Mouse (Mus musculus): Measurements from ENCODE around the gene Cck.
A peak's percentile ranks its signal among the peaks of the same experiment; 100 is the strongest.

Cck gene

DNA sequence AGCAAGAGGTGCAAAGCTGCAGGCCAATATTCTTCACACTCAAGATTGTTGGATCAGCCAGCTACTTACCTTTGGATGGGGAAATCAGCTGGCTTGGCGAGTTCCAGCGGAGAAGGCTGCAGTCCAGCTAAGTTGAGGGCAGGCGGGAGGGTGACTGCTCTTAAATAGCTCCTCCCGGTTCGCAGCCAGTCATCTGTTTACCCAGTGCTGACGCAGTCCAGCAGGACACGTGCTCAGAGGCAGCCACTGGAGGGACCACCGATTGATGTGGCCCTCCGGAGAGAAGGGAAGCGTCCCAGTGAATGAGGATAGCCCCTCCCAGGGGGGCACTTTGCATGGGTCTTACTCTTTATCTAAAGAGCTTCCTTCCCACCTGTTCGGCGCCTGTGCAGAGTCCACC is at the start of gene Cck:
Gene Cck (minus strand): TSS at position 166 of the 400 bp plus-strand sequence.
- DNase-seq, result no peak

DNA sequence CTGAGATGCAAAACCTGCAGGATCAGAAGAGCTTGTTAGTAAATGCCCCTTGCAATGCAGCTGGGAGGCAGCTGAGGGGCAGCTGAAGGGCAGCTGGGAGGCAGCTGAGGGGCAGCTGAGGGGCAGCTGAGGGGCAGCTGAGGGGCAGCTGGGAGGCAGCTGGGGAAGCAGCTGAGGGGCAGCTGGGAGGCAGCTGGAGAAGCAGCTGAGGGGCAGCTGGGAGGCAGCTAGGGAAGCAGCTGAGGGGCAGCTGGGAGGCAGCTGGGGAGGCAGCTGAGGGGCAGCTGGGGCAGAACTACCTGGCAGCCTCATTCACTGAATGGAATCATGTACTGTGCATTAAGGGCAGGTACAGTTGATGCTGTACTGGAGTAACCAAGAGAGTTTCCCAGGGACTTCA is 46.0 kb upstream of the Cck start:
- no peak for DNase-seq

DNA sequence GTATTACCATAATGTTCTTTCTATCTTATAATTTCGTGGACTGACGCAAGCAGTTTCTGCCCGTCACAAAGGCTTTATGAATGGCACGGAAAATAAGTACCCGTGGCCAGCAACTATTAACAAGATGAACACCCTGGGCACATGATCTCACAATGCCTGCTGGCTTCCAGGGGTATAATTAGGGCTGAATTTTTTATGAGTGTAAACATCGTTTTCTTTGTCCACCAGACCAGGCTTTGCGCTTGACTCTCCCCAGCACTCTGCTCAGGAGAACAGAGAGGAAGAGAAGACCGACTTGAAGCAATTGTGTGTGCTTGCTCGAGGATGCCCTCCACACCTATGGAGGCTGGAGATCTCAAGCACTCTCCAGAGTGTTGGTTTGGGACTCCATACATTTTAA is 37.1 kb upstream of the Cck start:
- DNase-seq, result no peak

DNA sequence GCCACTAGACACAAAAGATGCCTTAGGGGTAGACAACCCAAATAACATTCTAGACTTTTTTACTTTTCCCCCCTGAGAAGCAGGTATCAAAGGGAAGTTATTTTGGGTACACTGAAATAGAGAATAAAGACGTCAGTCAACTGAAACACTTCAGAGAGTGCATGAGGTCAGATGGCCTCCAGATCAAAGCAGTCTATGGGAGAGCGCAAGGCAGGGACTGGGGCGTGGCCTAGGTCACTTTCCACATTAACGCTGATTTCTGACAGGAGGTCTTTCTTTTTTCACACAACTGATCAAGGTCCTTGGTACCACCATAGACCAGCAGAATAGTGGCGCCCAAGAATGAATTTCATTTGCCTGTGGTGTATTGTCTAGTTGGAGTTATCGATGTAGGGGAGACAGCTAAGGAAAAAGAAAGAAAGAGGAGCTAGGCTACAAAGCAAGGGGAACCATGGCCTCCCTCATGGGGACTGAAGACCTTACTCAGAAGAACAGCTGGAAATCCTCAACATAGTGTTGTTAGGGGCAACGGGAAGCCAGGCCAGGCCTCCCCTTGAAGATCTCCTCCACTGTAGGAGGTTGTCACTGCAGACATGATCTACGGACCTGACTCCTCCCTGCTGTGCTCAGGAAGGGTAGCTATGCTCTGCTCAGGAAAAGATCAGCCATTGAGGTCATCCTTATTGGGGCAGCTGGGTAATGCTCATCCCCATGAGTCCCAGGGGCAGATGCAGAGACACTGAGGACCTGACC is 33.3 kb upstream of the Cck start:
- no peak for DNase-seq

DNA sequence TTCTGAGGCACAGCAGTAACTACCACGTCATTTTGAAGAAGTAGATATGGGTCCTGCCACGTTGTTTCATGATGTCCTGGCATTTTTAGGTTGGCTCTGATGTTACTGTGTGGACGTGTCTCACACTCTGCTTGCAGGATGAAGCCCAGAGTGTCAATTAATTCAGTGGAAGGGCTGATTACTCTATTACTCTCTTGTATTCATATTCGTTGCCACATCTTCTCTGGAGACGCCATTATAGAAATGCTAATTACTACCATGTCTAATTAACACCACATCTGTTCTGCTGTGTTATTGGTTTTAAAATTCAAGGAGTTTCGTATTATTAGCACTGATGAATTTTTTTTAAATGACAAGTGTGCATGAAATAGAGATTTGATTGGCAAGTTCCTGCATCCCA is 30.7 kb upstream of the Cck start:
- DNase-seq, result no peak

DNA sequence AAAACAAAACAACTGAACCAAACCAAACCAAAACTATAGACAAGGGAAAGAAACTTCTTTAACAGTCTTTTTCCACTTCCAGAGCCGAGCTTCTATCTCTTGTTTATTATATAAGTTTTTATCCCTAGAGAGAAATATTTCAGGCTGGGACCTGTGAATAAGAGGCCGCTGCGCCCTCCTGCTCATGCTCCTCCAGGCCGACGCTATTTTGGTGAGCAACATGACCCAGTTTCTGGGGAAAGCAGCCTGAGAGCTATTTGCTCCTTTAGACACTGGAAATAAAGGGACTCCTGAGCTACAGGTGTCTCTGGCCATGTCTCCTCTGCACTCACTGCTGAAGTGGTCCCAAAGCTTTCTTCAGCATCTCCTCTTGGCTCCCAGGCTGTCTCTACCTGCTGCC is 24.6 kb upstream of the Cck start:
- no peak for DNase-seq

DNA sequence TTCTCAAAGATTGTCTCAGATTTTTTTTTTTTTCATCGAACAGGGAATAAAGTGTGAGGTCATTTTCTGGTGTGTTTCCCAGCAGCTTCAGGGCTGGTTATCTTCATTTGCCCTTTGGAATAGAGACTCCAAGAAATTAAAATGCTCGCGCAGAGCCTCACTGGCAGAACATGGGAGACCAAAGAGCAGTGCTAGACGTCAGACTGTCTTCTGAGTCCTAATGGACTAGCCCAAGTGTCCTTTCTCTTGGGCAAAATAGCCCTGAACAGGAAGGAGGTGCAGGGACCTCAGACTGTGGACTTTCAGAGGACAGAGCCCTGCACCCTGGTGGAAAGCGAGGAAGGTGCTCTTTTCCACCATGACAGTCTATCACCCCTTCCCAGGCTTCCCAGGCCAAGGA is 19.0 kb upstream of the Cck start:
- no peak for DNase-seq

DNA sequence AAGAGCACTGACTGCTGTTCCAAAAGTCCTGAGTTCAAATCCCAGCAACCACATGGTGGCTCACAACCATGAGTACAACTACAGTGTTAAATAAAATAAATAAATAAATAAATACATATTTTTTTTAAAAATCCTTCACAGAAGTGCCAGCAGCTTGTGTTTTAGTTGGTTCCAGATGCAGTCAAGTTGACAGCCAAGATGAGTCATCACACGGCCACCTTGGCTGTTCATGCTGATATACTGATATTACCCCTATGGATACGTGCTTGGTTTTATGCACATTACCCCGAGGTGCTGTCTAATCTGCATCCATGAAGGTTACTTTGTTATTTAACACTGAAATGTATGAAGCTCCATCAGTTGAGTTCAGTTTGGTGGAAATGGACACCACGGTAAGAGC is 16.4 kb upstream of the Cck start:
- DNase-seq, result no peak

DNA sequence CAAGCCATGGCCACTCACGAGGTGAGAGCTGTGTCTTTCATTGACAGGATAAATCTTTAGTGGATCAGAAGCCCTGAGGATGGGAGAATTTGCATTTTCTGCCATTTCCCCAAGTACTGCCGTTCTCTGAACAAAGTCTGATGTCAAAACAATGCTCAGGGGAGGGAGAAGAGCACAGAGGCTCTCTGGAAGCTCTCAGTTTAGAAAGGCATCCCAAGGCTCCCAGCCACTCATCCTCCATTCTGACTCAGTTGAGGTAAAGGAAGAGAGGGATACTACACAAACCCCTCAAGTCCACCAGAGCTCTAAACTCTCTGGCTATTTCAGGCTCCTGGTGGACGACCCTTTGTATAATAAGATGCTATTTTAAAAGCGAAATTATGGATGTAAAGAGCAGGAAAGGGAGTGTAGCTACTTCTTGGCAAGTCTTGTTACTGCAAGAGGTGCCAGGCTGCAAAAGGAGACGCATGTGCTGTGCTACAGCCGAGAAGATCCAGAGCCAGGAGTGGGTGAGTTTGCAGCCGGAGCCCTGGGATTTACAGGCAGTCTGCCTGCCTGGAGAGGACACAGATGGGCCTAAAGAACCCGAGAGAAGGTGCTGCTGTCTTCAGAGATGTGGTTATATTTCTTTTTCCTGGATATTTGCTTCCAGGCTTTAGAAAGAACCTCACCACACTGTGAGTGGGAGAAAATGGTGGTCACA is 11.1 kb upstream of the Cck start:
- no peak for DNase-seq

DNA sequence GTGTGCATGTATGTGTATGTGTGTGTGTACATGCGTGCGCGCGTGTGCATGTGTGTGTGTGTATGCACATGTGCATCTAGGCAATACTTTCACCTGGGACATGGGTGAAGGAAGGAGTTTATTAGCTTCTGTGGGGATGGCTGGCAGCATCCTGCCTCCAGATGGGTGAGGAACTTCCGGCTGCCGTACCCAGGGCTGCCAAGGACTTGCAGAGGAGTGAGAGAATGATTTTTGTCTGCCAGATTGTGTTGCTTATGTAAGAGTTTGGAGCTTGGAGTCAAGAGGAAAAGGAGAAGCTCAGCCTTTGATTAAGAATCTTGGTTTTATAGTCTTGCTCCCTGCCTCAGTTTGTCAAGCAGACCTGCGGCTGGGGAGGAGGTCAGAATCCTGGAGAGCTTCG is 9.9 kb upstream of the Cck start:
- no peak for DNase-seq

DNA sequence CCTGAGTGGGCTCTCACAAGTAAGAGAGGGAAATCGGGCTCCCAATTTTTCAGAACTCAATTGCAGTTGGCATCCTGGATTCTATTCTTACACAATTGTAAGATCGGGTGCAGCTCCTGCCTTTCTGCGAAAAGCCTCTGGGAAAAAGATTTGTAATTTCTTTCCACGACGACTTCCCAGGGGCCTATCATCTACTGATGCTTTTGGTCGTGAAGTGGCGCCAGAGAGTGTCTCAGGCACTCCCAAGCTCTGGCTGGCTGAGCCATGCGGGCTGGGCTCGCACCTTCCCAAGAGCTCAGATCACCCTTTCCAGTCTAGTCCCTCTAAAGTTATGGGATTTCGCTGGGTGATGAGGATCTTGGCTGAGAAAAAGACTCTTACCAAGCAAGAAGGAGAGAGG is 608 bp upstream of the Cck start:
- no peak for DNase-seq

DNA sequence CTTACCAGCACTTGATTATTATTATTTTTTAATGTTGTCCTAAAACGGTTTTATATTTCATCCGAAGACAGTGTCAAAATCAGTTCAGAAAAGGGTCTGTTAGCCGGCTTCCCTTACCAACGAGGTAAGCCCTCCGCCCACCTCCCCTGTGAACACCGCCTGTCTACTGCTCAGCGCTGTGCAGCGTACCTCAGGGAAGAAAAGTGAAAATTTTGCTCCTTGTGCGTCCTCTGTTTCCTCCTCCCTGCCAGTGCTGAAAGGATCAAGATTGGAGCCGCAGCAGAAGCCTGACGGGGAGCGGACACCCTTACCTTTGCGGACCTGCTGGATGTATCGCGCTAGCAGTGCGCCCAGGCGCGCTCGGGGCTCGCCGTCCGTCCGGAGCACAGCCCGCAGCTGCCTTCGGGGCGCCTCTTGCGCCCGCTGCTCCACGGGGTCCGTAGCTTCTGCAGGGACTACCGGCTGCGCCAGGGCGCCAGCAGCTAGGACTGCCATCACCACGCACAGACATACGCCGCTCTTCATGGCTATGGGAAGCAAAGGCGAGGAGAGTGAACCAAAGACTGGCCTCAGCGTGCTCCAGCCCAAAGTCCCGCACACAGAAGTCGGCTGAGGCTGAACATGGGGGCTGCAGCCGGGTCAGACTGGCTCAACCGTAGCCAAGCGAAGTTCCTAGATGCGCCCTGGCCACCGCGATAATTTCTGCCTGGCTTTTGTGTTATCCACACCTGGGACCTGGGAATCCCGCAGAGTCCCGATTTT is 1.3 kb downstream of the Cck start:
- DNase-seq, result no peak

DNA sequence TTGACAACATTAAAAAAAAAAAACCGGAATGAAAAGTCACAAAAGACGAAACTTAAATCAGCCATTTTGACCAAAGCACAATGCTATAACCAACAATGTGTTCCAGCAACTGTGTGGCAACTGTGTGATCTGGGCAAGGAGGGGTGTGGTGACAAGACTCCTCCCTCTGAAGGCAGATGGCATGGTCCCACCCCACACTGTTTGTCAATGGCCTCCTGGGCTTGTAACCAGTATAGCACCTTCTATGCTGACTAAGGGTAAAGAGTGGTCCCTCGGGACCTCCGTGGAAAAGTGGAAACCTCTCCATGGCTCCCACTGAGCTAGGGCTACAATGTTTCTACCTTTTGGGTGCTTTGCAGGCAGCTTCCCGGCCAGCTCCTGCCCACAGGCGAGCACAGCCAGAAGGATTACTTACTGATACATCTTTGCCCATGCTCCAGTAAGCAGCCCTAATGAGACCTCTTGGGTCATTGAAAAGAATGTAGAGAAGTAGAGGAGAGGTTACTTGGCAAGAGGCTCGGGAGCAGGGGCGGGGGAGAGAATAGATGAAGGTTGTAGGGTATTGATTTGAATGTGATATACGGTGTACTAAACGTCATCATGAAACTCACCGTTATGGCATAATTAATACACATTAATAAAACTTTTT is 3.8 kb downstream of the Cck start:
- no peak for DNase-seq

DNA sequence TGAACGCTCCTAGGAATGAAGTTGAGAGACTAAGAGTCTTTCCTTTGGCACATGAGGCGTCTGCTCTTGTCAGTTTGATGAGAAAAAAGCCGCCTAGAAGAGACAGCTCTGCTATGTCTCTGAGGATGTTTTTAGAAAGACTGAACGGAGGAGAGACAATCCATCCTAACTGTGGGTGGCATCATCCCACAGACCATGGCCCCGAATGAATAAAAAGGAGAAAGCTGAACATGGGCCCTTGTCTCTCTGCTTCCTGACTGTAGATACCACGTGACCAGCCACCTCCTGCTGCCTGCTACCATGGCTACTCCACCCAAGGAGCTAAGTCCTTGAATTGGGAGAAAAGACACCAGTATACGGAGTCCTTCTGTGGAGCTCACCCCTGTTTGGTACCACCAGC is 8.3 kb downstream of the Cck start:
- no peak for DNase-seq

DNA sequence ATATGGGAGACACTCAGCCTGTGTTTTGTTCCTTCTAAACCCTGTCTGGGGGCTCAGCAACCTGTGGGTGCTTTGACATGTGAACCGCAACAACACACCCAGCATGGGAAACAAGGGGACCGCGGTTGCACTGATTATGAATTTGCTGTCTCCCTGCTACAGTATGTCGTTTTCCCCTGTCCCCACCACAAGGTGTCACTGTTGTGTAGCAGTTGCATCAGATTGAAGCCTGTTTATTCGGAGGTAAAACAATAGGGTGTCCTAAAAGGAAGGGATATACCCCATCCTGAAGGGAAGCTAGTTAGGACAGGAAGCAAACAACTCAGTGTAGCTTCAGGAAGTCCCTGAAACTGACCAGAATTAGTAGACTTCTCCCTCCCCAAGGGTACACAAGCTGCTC is 16.0 kb downstream of the Cck start:
- DNase-seq, result peak; percentile 62

DNA sequence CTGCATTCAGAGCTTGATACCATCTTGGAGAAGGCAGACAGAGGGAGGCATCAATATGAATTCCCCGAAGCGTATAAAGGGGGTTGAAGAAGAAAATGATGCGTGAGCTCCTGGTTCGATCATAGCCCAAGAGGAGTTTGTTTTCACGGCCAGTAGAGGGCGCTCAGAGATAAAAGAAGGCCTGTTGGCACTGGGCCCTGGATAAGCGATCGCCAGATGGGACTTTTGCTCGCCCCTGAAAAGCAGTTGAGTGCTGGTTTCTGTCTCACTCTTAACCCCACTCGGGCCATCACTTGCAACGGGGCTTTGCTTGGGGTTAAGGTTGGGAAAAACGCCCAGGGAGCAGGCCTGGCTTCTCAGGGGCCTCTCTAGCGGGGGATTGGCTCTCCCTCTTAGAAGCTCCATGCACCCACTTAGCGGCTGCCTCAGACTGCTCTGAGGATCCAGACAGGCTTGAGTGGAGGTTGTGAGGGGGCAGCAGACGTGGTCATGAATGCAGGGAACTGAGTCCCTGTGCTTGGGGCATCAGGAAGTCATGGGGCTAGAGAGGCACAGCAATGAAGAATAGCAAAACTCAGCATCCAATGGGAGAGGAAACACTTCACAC is 18.1 kb downstream of the Cck start:
- DNase-seq, result peak; percentile 56

DNA sequence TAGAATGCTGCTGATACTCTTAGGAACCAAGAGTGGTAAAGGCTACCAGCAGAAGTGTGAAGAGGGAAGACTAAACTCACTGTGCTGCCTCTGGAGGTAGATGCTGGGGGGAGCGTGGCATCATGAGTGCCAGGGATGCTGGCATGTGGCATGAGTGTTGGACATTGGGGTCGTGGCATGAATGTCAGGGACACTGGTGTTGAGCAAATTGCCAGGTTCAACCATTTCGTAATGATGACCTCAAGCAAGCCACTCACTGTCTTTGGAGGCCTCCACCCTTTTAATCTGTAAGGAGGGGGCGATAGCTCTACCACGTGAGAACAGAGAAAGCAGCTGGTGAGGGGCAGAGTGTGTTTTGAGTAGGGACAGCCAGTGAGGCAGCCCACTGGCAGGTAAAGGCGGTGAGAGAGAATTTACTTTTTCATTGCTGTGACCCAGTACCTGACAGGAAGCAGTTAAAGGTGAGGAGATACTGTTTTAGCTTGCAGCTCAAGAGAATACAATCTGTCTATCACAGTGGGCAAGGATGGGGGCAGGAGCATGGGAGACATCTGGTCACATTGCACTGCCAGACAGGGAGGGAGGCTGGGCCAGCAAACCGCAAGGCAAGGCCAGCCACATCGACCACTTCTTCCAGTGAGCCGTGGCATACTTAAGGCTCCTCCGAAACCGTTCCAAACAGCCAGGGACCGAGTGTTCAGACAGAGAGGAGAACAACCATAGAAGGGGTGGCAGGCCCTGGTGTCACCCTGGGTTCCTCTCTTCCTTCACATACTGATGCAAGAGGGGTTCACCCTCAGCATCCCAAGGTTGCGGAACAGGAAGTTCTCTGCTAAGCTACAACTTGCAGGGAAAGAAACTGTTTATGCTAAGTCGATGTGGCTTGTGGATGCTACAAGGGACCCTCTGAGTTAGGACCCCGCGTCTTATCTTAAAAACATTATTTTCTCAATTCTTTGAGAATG is 19.7 kb downstream of the Cck start:
- no peak for DNase-seq

DNA sequence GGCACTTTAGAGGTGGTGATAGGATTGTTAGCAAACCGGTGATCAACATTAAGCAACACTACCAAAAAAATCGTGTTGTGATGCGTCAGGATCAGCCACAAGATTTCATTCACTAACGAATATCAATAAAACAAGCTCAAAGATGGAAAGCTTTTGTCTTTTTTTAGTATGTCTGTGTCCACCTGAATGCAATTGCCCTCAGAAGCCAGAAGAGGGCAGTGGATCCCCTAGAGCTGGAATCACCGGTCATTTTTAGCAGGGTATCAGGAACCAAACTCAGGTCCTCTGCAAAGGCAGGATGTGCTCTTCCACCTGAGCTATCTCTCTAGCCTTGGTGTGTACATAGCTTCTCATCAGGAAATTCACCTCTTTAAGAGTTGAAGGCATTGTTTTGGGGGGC is 20.7 kb downstream of the Cck start:
- DNase-seq, result no peak

DNA sequence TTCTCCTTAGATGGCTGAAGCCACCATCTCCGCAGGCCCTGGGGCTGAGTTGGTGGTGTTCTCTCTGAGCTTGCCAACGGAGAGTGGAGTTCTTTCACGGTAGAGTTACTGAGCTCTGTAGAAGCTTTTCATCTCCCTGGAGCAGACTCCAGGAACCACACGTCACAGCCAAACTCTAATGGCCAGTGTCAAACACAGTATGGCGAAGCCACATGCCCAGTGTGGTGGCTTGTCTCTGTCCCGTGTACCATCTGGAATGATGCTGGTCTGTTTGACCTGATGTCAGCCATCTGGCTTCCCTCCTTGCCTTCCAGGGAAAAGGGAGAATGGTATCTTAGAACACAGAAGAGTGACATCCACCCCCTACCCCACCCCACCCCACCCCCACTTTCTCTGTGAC is 25.8 kb downstream of the Cck start:
- no peak for DNase-seq

DNA sequence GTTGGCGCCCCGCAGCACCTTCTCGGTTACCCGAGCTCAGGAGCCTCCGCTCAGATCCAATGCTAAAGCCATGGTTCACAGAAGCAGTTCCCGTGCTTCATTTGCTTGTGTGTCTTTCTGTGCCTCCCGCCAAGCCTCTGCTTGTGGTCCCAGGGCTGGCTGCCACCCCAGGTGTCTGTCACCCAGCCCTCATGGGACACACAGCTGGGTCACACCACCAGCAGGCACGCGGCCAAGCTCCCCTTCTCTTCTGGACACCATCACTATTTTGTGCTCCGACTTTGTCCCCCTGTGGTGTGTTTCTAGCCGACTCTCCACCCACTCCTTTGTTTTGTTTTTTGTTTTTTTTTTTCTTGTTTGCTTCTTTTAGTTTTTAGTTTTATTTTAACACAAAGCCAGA is 28.0 kb downstream of the Cck start:
- no peak for DNase-seq

DNA sequence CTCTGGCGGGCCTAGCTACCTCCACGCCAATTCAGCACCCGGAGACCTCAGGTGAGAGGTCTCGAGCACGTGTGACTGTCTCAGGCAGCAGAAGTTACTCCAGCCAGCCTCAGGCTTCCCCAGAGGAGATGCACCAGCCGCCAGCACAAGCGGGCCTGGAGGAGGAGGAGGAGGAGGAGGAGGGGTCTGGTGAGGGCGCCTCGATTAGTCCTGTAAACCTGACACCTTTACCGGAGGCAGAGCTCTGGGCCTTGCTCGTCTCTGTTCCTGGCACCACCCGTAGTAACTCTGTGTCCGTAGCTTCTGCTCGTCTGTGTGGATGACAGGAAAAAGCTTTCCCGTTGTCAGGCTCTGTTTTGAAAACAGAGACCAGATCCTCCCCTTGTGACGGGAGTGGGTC is 35.0 kb downstream of the Cck start:
- DNase-seq, result no peak

DNA sequence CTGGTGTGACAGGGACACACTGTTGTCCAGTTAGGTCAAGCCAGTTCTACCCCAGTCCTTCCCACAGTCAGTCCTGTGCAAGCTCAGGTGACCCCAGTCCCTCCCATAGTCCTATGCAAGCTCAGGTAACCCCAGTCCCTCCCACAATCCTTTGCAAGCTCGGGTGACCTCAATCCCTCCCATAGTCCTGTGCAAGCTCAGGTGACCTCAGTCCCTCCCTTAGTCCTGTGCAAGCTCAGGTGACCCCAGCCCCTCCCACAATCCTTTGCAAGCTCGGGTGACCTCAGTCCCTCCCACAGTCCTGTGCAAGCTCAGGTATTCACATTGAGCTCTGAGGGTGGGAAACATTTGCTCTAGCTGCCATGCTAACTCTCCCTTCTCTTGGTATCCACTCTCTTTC is 35.5 kb downstream of the Cck start:
- DNase-seq, result no peak

Measured in thymus, postnatal 14 days (tissue).